Mouse (Mus musculus) megakaryocyte, embryonic 14.5 days (primary cell): ENCODE measurements at regions not wholly inside any gene's neighbourhood (a gene's known extent, or its start where the extent isn't known, plus 50 kb on each side); places are given as distances from the start of the nearest gene placed in this dataset.

Source experiments
- FLI1 ChIP-seq: IDR thresholded peaks from 2 replicates; pipeline ENCODE4 v1.6.1; 2012; ENCODE audit warnings: low read length, inconsistent platforms, mixed read lengths
- GATA1 ChIP-seq: IDR thresholded peaks from 3 replicates; pipeline ENCODE4 v1.6.1; 2012; ENCODE audit warnings: mixed read lengths, low read length, inconsistent platforms, borderline replicate concordance

GRCm38 (mm10) chr8:92137091-92137882, 220.1 kb upstream of the Irx5 start:
- TF ChIP-seq GATA1 (no peak), FLI1 (no peak)
